Mouse (Mus musculus): ENCODE data around the gene Rnf103. TPM values are rescaled to one million over a fixed set of nuclear protein-coding genes. Genes with fewer than 3 reads are reported as not detected.

The Rnf103 gene
- polyA plus RNA-seq, 1 experiment from 2014 or later, result 16.7 TPM

DNA sequence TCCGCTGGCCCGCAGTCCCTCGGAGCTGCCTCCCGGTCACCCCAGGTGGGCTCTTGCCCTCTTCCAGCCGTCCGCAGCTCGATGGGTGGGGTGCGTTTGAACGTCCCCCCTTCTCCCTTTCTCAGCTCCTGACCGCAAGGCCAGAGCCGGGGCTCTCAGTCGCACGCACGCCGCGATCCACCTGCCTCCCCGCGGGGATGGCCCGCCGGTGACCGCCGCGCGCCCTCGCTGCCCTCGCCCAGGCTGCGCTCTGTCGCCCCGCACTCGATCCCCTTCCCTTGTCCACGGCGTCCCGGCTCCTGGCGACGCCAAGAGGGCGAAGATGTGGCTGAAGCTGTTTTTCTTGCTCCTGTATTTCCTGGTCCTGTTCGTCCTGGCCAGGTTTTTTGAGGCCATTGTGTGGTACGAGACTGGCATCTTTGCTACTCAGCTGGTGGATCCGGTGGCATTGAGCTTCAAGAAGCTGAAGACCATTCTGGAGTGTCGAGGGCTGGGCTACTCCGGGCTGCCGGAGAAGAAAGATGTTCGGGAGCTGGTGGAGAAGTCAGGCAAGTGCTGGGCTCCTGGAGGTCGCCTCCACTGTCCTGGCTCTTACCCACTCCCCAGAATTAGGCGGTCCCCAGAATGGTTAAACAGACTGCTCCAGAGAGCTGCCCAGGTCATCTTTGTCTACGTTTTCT, 787 bp downstream of the Rnf103 start:
- Histone ChIP-seq H3K4me1 (peaks cover 21% of the 10 kb centered on the region), H3K4me3 (replicated peaks) (peak overlapping the region; percentile 95), H3K27ac (peak overlapping the region; percentile 99), H3K9me3 (replicated peaks) (no peaks in the 10 kb centered on the region), H3K4me2 (peak overlapping the region; percentile 77), H3K36me3 (peaks cover 18% of the 10 kb centered on the region; the same call in 1 of the 2 replicates), H3K9ac (peak overlapping the region; percentile 98), H3K27me3 (no peaks in the 10 kb centered on the region)
- ATAC-seq (replicated peaks; ENCODE audit: low FRiP score), result peak; percentile 59
- WGBS, result under 1% methylated on average over 46 of the region's 46 CpGs

- 91% methylated on average over 3 of the region's 3 CpGs for WGBS
- no peaks in the 10 kb centered on the region for H3K9me3 ChIP-seq (replicated peaks)
- H3K4me1 ChIP-seq, result peaks cover 7% of the 10 kb centered on the region
- no peak overlapping the region for H3K9ac ChIP-seq
- ATAC-seq (replicated peaks; ENCODE audit: low FRiP score), result no peak
- H3K36me3 ChIP-seq, result peaks cover 51% of the 10 kb centered on the region
- H3K4me3 ChIP-seq (replicated peaks), result no peak overlapping the region
- H3K4me2 ChIP-seq, result no peak overlapping the region
- H3K27ac ChIP-seq, result no peak overlapping the region
- H3K27me3 ChIP-seq, result no peaks in the 10 kb centered on the region
These were observed 6.9 kb downstream of the Rnf103 start for GRCm38 (mm10) chr6:71500575-71500974.

GRCm38 (mm10) chr6:71503001-71503400, 9.3 kb downstream of the Rnf103 start:
- H3K4me2 ChIP-seq, result no peak overlapping the region
- WGBS, result 77% methylated on average over 4 of the region's 4 CpGs

GRCm38 (mm10) chr6:71503670-71504069, 10.0 kb downstream of the Rnf103 start:
- H3K9ac ChIP-seq, result no peak overlapping the region
- no peaks in the 10 kb centered on the region for H3K27me3 ChIP-seq
- ATAC-seq (replicated peaks; ENCODE audit: low FRiP score), result no peak
- no peaks in the 10 kb centered on the region for H3K9me3 ChIP-seq (replicated peaks)
- H3K4me3 ChIP-seq (replicated peaks), result no peak overlapping the region
- no peak overlapping the region for H3K4me2 ChIP-seq
- H3K27ac ChIP-seq, result no peak overlapping the region
- peaks cover 58% of the 10 kb centered on the region for H3K36me3 ChIP-seq
- no peaks in the 10 kb centered on the region for H3K4me1 ChIP-seq

More at GRCm38 (mm10) chr6:71503001-71503400, 9.3 kb downstream of the Rnf103 start:
- Histone ChIP-seq H3K36me3 (peaks cover 60% of the 10 kb centered on the region), H3K27ac (no peak overlapping the region), H3K27me3 (no peaks in the 10 kb centered on the region), H3K4me1 (no peaks in the 10 kb centered on the region), H3K9me3 (replicated peaks) (no peaks in the 10 kb centered on the region), H3K9ac (no peak overlapping the region), H3K4me3 (replicated peaks) (no peak overlapping the region)
- no peak for ATAC-seq (replicated peaks; ENCODE audit: low FRiP score)

DNA sequence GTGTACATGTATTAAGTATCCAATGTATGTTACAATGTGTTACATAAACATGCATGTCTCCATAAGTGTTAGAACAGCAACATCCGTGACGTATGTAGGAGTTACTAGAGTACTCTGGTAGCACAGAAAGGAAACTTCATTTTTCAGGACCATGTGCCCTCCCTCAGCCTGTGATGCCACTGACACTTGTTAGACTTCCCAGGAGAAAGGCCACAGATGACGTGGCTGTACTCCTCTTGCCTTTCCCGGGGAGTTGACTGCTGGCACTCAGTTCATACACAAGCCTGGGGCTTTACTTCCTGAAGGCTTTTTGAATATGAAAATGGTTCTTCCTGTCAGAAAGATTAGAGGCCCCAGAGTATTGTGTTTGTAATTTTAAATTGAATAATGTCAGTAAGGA, 10.4 kb downstream of the Rnf103 start:
- Histone ChIP-seq H3K36me3 (peaks cover 57% of the 10 kb centered on the region), H3K27me3 (no peaks in the 10 kb centered on the region), H3K9ac (no peak overlapping the region), H3K4me3 (replicated peaks) (no peak overlapping the region), H3K4me2 (no peak overlapping the region), H3K27ac (no peak overlapping the region), H3K9me3 (replicated peaks) (no peaks in the 10 kb centered on the region), H3K4me1 (no peaks in the 10 kb centered on the region)
- ATAC-seq (replicated peaks; ENCODE audit: low FRiP score), result no peak
- 83% methylated on average over 4 of the region's 4 CpGs for WGBS

DNA sequence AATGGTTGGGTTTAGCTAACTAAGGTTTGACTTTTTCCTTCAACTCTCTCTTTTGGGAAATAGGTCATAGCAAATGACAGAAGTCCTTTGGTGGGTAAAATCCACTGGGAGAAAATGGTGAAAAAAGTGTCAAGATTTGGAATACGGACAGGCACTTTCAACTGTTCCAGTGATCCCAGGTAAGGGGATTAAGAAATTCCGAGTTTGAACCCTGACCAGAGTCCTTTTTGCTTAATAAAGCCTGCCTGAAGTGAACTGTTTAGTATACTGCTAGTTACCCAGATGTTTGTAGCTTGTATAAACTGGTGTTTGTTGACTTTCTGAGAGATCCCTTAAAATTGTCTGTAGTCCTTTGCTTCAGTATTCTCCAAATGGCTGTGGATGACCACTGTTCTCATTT, 12.0 kb downstream of the Rnf103 start:
- ATAC-seq (replicated peaks; ENCODE audit: low FRiP score), result no peak
- H3K36me3 ChIP-seq, result peaks cover 59% of the 10 kb centered on the region
- 89% methylated on average over 2 of the region's 2 CpGs for WGBS
- no peak overlapping the region for H3K27ac ChIP-seq
- no peak overlapping the region for H3K9ac ChIP-seq
- H3K4me3 ChIP-seq (replicated peaks), result no peak overlapping the region
- H3K27me3 ChIP-seq, result no peaks in the 10 kb centered on the region
- H3K4me1 ChIP-seq, result no peaks in the 10 kb centered on the region
- H3K9me3 ChIP-seq (replicated peaks), result no peaks in the 10 kb centered on the region
- H3K4me2 ChIP-seq, result no peak overlapping the region

GRCm38 (mm10) chr6:71519476-71519875, 25.8 kb downstream of the Rnf103 start:
- Histone ChIP-seq H3K9me3 (replicated peaks) (no peaks in the 10 kb centered on the region), H3K27me3 (no peaks in the 10 kb centered on the region), H3K36me3 (0 out of 2 replicates have a peak, but pooled peaks cover 4% of the 10 kb centered on the region), H3K4me1 (no peaks in the 10 kb centered on the region), H3K4me2 (no peak overlapping the region), H3K4me3 (replicated peaks) (no peak overlapping the region), H3K27ac (no peak overlapping the region), H3K9ac (no peak overlapping the region)
- WGBS, result 89% methylated on average over 4 of the region's 4 CpGs
- ATAC-seq (replicated peaks; ENCODE audit: low FRiP score), result no peak

DNA sequence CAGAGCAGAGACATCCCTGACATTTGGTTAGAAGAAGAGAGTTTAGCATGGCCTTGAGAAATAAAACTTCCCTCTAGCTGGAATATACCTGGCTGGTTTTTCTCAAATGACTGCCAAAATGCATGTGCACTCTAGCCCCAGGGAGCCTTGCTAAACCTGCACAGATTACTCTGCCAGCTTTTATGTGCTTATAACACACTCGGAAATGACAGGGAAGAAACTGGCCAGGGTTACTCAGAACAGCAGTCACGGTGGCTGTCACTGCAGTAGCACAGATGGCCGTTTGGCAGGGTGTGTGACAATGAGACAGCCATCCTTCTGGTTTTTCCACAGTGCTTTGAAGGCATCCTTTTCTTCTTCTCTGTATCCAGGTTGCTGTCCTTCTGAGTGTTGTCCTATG, 31.9 kb downstream of the Rnf103 start:
- Histone ChIP-seq H3K4me2 (no peak overlapping the region), H3K27ac (no peak overlapping the region), H3K9me3 (replicated peaks) (no peaks in the 10 kb centered on the region), H3K36me3 (no peaks in the 10 kb centered on the region), H3K4me3 (replicated peaks) (no peak overlapping the region), H3K9ac (no peak overlapping the region), H3K4me1 (no peaks in the 10 kb centered on the region), H3K27me3 (no peaks in the 10 kb centered on the region)
- ATAC-seq (replicated peaks; ENCODE audit: low FRiP score), result no peak
- WGBS, result 43% methylated on average over 3 of the region's 3 CpGs

DNA sequence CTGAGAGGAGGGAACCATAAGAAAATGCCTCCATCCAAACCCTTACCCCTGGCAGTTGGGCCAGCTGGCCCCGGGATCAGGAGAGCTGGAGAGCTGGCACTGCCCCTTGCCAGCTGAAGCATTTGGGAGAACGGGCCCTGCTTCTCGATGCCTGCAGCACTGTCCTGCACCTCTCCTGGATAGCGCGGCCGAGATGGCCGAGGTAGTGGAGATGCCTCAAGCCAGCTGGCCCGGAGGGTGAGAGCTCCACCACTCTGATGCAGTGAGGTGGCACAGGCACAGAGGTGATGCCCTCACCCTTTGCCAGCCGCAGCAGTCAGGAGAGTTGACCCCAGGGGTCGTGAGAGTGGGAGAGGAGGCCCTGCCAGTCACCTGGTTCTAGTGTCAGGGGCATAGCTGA, 33.4 kb downstream of the Rnf103 start:
- Histone ChIP-seq H3K4me1 (no peaks in the 10 kb centered on the region), H3K36me3 (no peaks in the 10 kb centered on the region)
- 89% methylated on average over 10 of the region's 10 CpGs for WGBS

DNA sequence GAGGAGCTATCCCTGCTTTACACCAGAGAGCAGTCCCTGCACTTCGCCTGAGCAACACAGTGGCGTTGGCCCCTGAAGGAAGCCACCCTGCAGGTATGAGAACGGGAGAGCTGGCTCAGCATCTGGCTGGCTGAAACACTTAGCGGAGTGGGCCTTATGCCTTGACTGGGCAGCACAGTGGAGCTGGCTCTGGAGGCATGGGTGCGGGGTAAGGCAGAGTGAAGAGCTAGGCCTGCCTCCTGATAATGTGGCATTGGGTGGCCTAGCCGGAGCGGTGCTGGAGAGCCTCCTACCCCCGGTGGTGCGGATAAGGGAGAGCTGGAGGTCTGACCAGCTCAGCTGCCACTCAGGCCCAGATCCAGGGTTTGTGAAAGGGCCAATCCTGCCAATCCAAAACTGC, 34.1 kb downstream of the Rnf103 start:
- Histone ChIP-seq H3K36me3 (no peaks in the 10 kb centered on the region), H3K4me3 (replicated peaks) (no peak overlapping the region), H3K4me1 (no peaks in the 10 kb centered on the region), H3K9ac (no peak overlapping the region), H3K27ac (no peak overlapping the region), H3K27me3 (no peaks in the 10 kb centered on the region), H3K9me3 (replicated peaks) (no peaks in the 10 kb centered on the region), H3K4me2 (no peak overlapping the region)
- WGBS, result 90% methylated on average over 9 of the region's 9 CpGs
- ATAC-seq (replicated peaks; ENCODE audit: low FRiP score), result no peak

More for the DNA sequence above, 33.4 kb downstream of the Rnf103 start:
- no peaks in the 10 kb centered on the region for H3K27me3 ChIP-seq
- no peak for ATAC-seq (replicated peaks; ENCODE audit: low FRiP score)
- H3K9ac ChIP-seq, result no peak overlapping the region
- no peak overlapping the region for H3K27ac ChIP-seq
- H3K4me2 ChIP-seq, result no peak overlapping the region
- no peaks in the 10 kb centered on the region for H3K9me3 ChIP-seq (replicated peaks)
- H3K4me3 ChIP-seq (replicated peaks), result no peak overlapping the region

DNA sequence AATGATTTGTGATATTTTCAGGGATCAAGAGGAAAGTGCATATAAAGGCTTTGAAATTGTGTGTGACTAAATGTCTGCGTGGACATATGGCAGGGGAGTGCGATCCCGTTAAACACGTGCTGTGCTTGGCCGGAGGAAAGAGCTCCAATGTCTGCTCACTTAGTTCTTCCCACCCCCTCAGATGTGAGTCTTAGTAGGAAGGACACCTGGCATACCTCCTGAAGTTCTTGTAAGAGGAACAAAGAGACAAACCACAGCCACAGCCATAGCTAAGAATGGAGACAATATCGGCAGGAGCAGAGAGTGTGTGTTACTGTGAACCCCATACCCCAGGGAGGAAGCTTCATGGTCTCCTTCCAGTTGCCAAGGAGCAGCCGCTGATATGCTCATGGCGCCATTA, 36.5 kb downstream of the Rnf103 start:
- no peak overlapping the region for H3K4me2 ChIP-seq
- H3K27me3 ChIP-seq, result no peaks in the 10 kb centered on the region
- no peak overlapping the region for H3K9ac ChIP-seq
- H3K27ac ChIP-seq, result no peak overlapping the region
- whole genome bisulfite sequencing, result 81% methylated on average over 8 of the region's 8 CpGs
- no peaks in the 10 kb centered on the region for H3K4me1 ChIP-seq
- no peak for ATAC-seq (replicated peaks; ENCODE audit: low FRiP score)
- H3K36me3 ChIP-seq, result no peaks in the 10 kb centered on the region
- H3K4me3 ChIP-seq (replicated peaks), result no peak overlapping the region
- no peaks in the 10 kb centered on the region for H3K9me3 ChIP-seq (replicated peaks)

DNA sequence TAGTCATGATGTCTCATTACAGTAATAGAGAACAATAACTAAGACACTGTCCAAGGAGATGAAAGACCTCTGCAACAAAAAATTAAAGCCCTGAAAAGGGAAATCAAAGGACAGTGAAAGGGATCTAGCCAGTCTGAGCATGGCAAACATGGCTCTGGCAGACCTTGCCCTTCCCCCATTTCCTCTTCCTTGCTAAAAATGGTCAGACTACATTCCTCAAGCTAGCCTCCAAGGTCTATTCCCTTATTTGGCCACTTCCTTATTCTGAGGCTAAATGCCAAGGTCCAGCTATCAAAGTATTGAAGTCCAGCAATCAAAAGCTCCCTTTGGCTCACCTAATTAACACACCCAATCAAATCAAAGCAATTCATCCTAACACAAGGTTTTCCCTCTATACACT, 43.6 kb downstream of the Rnf103 start:
- Histone ChIP-seq H3K4me2 (no peak overlapping the region), H3K4me1 (0 out of 2 replicates have a peak, but pooled peaks cover 5% of the 10 kb centered on the region), H3K9me3 (replicated peaks) (no peaks in the 10 kb centered on the region), H3K27me3 (no peaks in the 10 kb centered on the region), H3K4me3 (replicated peaks) (no peak overlapping the region), H3K9ac (no peak overlapping the region), H3K36me3 (no peaks in the 10 kb centered on the region), H3K27ac (no peak overlapping the region)
- ATAC-seq (replicated peaks; ENCODE audit: low FRiP score), result no peak
